Mouse (Mus musculus): ENCODE results near the gene Teddm2. TPM values are rescaled to one million over a fixed set of nuclear protein-coding genes. Genes with fewer than 3 reads are reported as not detected.
A peak's percentile ranks its signal among the peaks of the same experiment; 100 is the strongest.

Gene Teddm2
- total RNA-seq, 2 experiments from 2014 or later: 0.30 to 0.36 TPM

DNA sequence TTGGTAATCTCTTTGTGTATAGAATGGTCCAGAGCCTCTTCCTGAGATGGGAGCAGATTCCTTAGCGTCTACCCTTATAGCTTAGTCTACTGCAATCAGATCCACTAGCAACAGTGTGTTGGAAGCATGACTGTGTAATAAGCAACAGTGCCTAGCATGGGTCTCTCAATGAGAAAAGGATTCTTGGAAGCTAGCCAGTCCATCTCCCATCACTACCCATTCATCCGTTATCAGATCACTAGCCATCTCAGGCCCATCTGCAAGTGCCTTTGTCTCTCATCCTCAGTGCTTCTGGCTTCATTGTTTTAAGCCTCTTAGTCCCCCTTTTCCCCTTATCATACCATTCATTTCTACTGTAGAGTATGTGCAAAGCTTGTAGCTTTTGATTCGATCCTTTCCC is 79.8 kb downstream of the Teddm2 start:
- no peak for DNase-seq

GRCm38 (mm10) chr1:153814278-153814677 is 85.8 kb downstream of the Teddm2 start:
- DNase-seq: no peak

- peak; percentile 68 to 83 for DNase-seq
These were observed 92.5 kb downstream of the Teddm2 start for GRCm38 (mm10) chr1:153807390-153807993.

GRCm38 (mm10) chr1:153803530-153803929 is 96.5 kb downstream of the Teddm2 start:
- no peak for DNase-seq

DNA sequence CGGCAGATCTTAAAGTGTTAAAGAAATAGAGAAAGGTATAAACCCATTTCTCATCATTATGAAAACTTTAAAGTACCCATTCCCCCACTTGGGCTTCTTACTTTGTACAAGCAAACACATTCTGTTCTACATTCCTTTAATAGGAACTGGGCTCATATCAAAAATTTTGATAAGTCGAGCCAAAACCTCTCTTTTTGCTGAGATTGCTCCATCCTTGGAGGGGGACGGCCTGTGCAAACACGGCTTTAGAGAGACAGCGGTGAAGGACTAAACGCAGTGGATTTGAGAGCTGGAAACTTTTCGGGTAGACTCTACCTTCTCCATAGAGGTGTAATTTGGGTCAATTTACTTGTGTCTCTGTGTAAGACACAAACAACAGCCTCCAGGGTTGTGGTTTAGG is 97.3 kb downstream of the Teddm2 start:
- no peak for DNase-seq

Small RNA genes lying within 50 kb of the gene (microRNA-seq; reads per million reads assigned to microRNA genes)
- 22.9 reads per million, percentile 36 among the genes with 10 or more reads in this experiment for gene Mir8114

Other genes with a start within 250 kb of the Teddm2 start
- under 1 TPM in 1 of 2 experiments, not detected in 1; 0.07 TPM for gene Rgs8, start 247.2 kb downstream of the Teddm2 start, total RNA-seq (2021)
- 1 to 10 TPM; 1.3 to 2.7 TPM for gene Rgs16, start 159.9 kb downstream of the Teddm2 start, total RNA-seq (2021)
- gene Rnasel, start 150.8 kb downstream of the Teddm2 start, total RNA-seq (2021): 10 to 100 TPM in 1 of 2 experiments, 1 to 10 TPM in 1; 7.6 to 16.8 TPM
- under 1 TPM in 1 of 2 experiments, not detected in 1; 0.10 TPM for gene Rgsl1, start 56.1 kb downstream of the Teddm2 start, total RNA-seq (2021)
- gene Teddm1b, start 25.9 kb downstream of the Teddm2 start, total RNA-seq (2021): not detected
- gene Teddm1a, start 8.5 kb downstream of the Teddm2 start, total RNA-seq (2021): not detected
- gene Glul, start 284 bp downstream of the Teddm2 start, total RNA-seq (2021): 1,000 to 10,000 TPM; 1,103 to 1,248 TPM